Mouse (Mus musculus) MN1 (cell line): Measurements from ENCODE around the gene Pitpnm2.

Experiments used
- DNase-seq: peaks from one replicate; pipeline ENCODE4 v3.0.0-alpha.2; 2016; ENCODE audit warnings: low spot score

Pitpnm2 gene

GRCm38 (mm10) chr5:124125093-124125492 lies 124.5 kb downstream of the Pitpnm2 start:
- DNase-seq, result no peak

- DNase-seq, result no peak
These were observed 127.2 kb downstream of the Pitpnm2 start for GRCm38 (mm10) chr5:124122357-124122756.

- DNase-seq, result no peak
These were observed 130.4 kb downstream of the Pitpnm2 start for GRCm38 (mm10) chr5:124119204-124119603.

GRCm38 (mm10) chr5:124115990-124116845 lies 133.3 kb downstream of the Pitpnm2 start, which contains the start of gene Arl6ip4:
Gene Arl6ip4 (plus strand): TSS chr5:124116089.
- peak; percentile 85 for DNase-seq

- DNase-seq, result peak; percentile 50
These were observed 134.0 kb downstream of the Pitpnm2 start for GRCm38 (mm10) chr5:124115531-124115930.

- DNase-seq, result no peak
These were observed 135.1 kb downstream of the Pitpnm2 start for GRCm38 (mm10) chr5:124114276-124115025.

GRCm38 (mm10) chr5:124113030-124113429 lies 136.5 kb downstream of the Pitpnm2 start:
- DNase-seq, result peak; percentile 79

- DNase-seq, result peak; percentile 60
These were observed 137.0 kb downstream of the Pitpnm2 start for GRCm38 (mm10) chr5:124112531-124112930.

- DNase-seq, result peak; percentile 95
These were observed 137.6 kb downstream of the Pitpnm2 start, which contains the start of gene Ogfod2 for GRCm38 (mm10) chr5:124111742-124112497. Gene Ogfod2 (plus strand): TSS chr5:124112297.

- DNase-seq, result peak; percentile 62
These were observed 138.4 kb downstream of the Pitpnm2 start for GRCm38 (mm10) chr5:124111077-124111741.

GRCm38 (mm10) chr5:124103552-124103951 lies 146.0 kb downstream of the Pitpnm2 start:
- no peak for DNase-seq

- DNase-seq, result no peak
These were observed 146.5 kb downstream of the Pitpnm2 start for GRCm38 (mm10) chr5:124103020-124103419.

GRCm38 (mm10) chr5:124102326-124102725 lies 147.2 kb downstream of the Pitpnm2 start:
- DNase-seq, result no peak

- DNase-seq, result no peak
These were observed 149.2 kb downstream of the Pitpnm2 start for GRCm38 (mm10) chr5:124100128-124101044.

GRCm38 (mm10) chr5:124098923-124099322 lies 150.6 kb downstream of the Pitpnm2 start:
- no peak for DNase-seq

GRCm38 (mm10) chr5:124095596-124096232 lies 153.8 kb downstream of the Pitpnm2 start, which contains the start of gene Abcb9:
Gene Abcb9 (minus strand): TSS chr5:124095798.
- no peak for DNase-seq

GRCm38 (mm10) chr5:124095077-124095581 lies 154.4 kb downstream of the Pitpnm2 start:
- no peak for DNase-seq

GRCm38 (mm10) chr5:124093852-124094604 lies 155.5 kb downstream of the Pitpnm2 start:
- DNase-seq, result no peak
